Mouse (Mus musculus): ENCODE measurements at regions not wholly inside any gene's neighbourhood (a gene's known extent, or its start where the extent isn't known, plus 50 kb on each side); places are given as distances from the start of the nearest gene placed in this dataset.

GRCm38 (mm10) chr5:51665241-51665640 lies 97.7 kb upstream of the Ppargc1a start:
- no peak overlapping the region for H3K4me2 ChIP-seq (ENCODE audit: low read length)
- no peaks in the 10 kb centered on the region for H3K27me3 ChIP-seq (ENCODE audit: control insufficient read depth, insufficient read depth, low read length)
- H3K9ac ChIP-seq (replicated peaks; ENCODE audit: low read length) = no peak overlapping the region
- no peak for ATAC-seq (ENCODE audit: low FRiP score, low TSS enrichment)
- no peak overlapping the region for H3K4me3 ChIP-seq (replicated peaks; ENCODE audit: low read depth, low read length)
- WGBS = 84% methylated on average over 6 of the region's 6 CpGs
- no peak overlapping the region for H3K27ac ChIP-seq (replicated peaks; ENCODE audit: low read depth, low read length)
- H3K9me3 ChIP-seq (ENCODE audit: control insufficient read depth, low read length) = no peaks in the 10 kb centered on the region
- H3K4me1 ChIP-seq (ENCODE audit: control insufficient read depth, insufficient read depth, low read length) = no peaks in the 10 kb centered on the region
- no peak for DNase-seq
- H3K36me3 ChIP-seq (ENCODE audit: control insufficient read depth, insufficient read depth, low read length) = no peaks in the 10 kb centered on the region

GRCm38 (mm10) chr5:51658232-51658896 lies 90.8 kb upstream of the Ppargc1a start:
- H3K9me3 ChIP-seq (ENCODE audit: control insufficient read depth, low read length) = no peaks in the 10 kb centered on the region
- no peaks in the 10 kb centered on the region for H3K27me3 ChIP-seq (ENCODE audit: control insufficient read depth, insufficient read depth, low read length)
- H3K4me3 ChIP-seq (replicated peaks; ENCODE audit: low read depth, low read length) = no peak overlapping the region
- WGBS = 28% methylated on average over 6 of the region's 6 CpGs
- ATAC-seq (ENCODE audit: low FRiP score, low TSS enrichment) (no peak), DNase-seq (no peak)
- no peak overlapping the region for H3K27ac ChIP-seq (replicated peaks; ENCODE audit: low read depth, low read length)
- H3K4me2 ChIP-seq (ENCODE audit: low read length) = no peak overlapping the region
- no peak overlapping the region for H3K9ac ChIP-seq (replicated peaks; ENCODE audit: low read length)
- H3K36me3 ChIP-seq (ENCODE audit: control insufficient read depth, insufficient read depth, low read length) = no peaks in the 10 kb centered on the region
- H3K4me1 ChIP-seq (ENCODE audit: control insufficient read depth, insufficient read depth, low read length) = no peaks in the 10 kb centered on the region

- no peaks in the 10 kb centered on the region for H3K27me3 ChIP-seq (ENCODE audit: control insufficient read depth, insufficient read depth, low read length)
- H3K4me3 ChIP-seq (replicated peaks; ENCODE audit: low read depth, low read length) = no peak overlapping the region
- H3K4me2 ChIP-seq (ENCODE audit: low read length) = no peak overlapping the region
- H3K36me3 ChIP-seq (ENCODE audit: control insufficient read depth, insufficient read depth, low read length) = no peaks in the 10 kb centered on the region
- H3K4me1 ChIP-seq (ENCODE audit: control insufficient read depth, insufficient read depth, low read length) = no peaks in the 10 kb centered on the region
- H3K9me3 ChIP-seq (ENCODE audit: control insufficient read depth, low read length) = no peaks in the 10 kb centered on the region
- ATAC-seq (ENCODE audit: low FRiP score, low TSS enrichment) (no peak), DNase-seq (no peak)
- H3K27ac ChIP-seq (replicated peaks; ENCODE audit: low read depth, low read length) = no peak overlapping the region
- no peak overlapping the region for H3K9ac ChIP-seq (replicated peaks; ENCODE audit: low read length)
- WGBS = 95% methylated on average over 2 of the region's 2 CpGs
Observed at GRCm38 (mm10) chr5:51653507-51653906, 86.0 kb upstream of the Ppargc1a start.

- DNase-seq (no peak), ATAC-seq (ENCODE audit: low FRiP score, low TSS enrichment) (no peak)
- Histone ChIP-seq H3K9ac (replicated peaks; ENCODE audit: low read length) (no peak overlapping the region), H3K4me1 (ENCODE audit: control insufficient read depth, insufficient read depth, low read length) (no peaks in the 10 kb centered on the region), H3K9me3 (ENCODE audit: control insufficient read depth, low read length) (no peaks in the 10 kb centered on the region), H3K4me3 (replicated peaks; ENCODE audit: low read depth, low read length) (no peak overlapping the region), H3K4me2 (ENCODE audit: low read length) (no peak overlapping the region), H3K27ac (replicated peaks; ENCODE audit: low read depth, low read length) (no peak overlapping the region), H3K36me3 (ENCODE audit: control insufficient read depth, insufficient read depth, low read length) (no peaks in the 10 kb centered on the region), H3K27me3 (ENCODE audit: control insufficient read depth, insufficient read depth, low read length) (no peaks in the 10 kb centered on the region)
- WGBS = 81% methylated on average over 5 of the region's 5 CpGs
Observed at GRCm38 (mm10) chr5:51624400-51624799, 56.9 kb upstream of the Ppargc1a start.
